Mouse (Mus musculus): ENCODE results near the gene Ahdc1.

Gene Ahdc1

GRCm38 (mm10) chr4:133054530-133054929, 43.5 kb downstream of the Ahdc1 start:
- DNase-seq (ENCODE audit: low spot score in 2 of 2): no peak

GRCm38 (mm10) chr4:133055163-133055951, 44.3 kb downstream of the Ahdc1 start:
- no peak for DNase-seq (ENCODE audit: low spot score in 2 of 2)

GRCm38 (mm10) chr4:133056069-133056890, 45.2 kb downstream of the Ahdc1 start:
- peak; percentile 82 to 93 for DNase-seq (ENCODE audit: low spot score in 2 of 2)

GRCm38 (mm10) chr4:133057389-133058122, 46.5 kb downstream of the Ahdc1 start:
- peak; percentile 69 to 80 for DNase-seq (ENCODE audit: low spot score in 2 of 2)

- no peak for DNase-seq (ENCODE audit: low spot score in 2 of 2)
Measured at GRCm38 (mm10) chr4:133058123-133058453, 47.0 kb downstream of the Ahdc1 start.

GRCm38 (mm10) chr4:133058513-133059480, 47.7 kb downstream of the Ahdc1 start:
- no peak for DNase-seq (ENCODE audit: low spot score in 2 of 2)

GRCm38 (mm10) chr4:133060702-133061101, 49.6 kb downstream of the Ahdc1 start:
- DNase-seq (ENCODE audit: low spot score in 2 of 2): no peak

- no peak for DNase-seq (ENCODE audit: low spot score in 2 of 2)
Measured at GRCm38 (mm10) chr4:133061798-133062197, 50.7 kb downstream of the Ahdc1 start.

GRCm38 (mm10) chr4:133062286-133062685, 51.2 kb downstream of the Ahdc1 start:
- DNase-seq (ENCODE audit: low spot score in 2 of 2): no peak

GRCm38 (mm10) chr4:133063203-133063602, 52.1 kb downstream of the Ahdc1 start:
- DNase-seq (ENCODE audit: low spot score in 2 of 2): no peak

- DNase-seq (ENCODE audit: low spot score in 2 of 2): no peak
Measured at GRCm38 (mm10) chr4:133063799-133064198, 52.7 kb downstream of the Ahdc1 start.

- DNase-seq (ENCODE audit: low spot score in 2 of 2): no peak
Measured at GRCm38 (mm10) chr4:133064791-133065190, 53.7 kb downstream of the Ahdc1 start.

GRCm38 (mm10) chr4:133065894-133066386, 54.9 kb downstream of the Ahdc1 start:
- DNase-seq (ENCODE audit: low spot score in 2 of 2): no peak

- DNase-seq (ENCODE audit: low spot score in 2 of 2): no peak
Measured at GRCm38 (mm10) chr4:133068400-133069138, 57.5 kb downstream of the Ahdc1 start.

GRCm38 (mm10) chr4:133070388-133070787, 59.3 kb downstream of the Ahdc1 start:
- no peak for DNase-seq (ENCODE audit: low spot score in 2 of 2)

GRCm38 (mm10) chr4:133070821-133071372, 59.8 kb downstream of the Ahdc1 start:
- DNase-seq (ENCODE audit: low spot score in 2 of 2): no peak

GRCm38 (mm10) chr4:133073192-133073591, 62.1 kb downstream of the Ahdc1 start:
- DNase-seq (ENCODE audit: low spot score in 2 of 2): no peak

GRCm38 (mm10) chr4:133074070-133074819, 63.2 kb downstream of the Ahdc1 start:
- no peak for DNase-seq (ENCODE audit: low spot score in 2 of 2)

- DNase-seq (ENCODE audit: low spot score in 2 of 2): no peak
Measured at GRCm38 (mm10) chr4:133074894-133075572, 64.0 kb downstream of the Ahdc1 start.
